Mouse (Mus musculus) cerebellum, postnatal 4 days (tissue): ENCODE data around the gene Ppp1r9a.

Experiments
- DNase-seq, 2 experiments: peaks; one replicate each; pipeline ENCODE4 v3.0.0; 2022; ENCODE audit warnings: low spot score in 2 of 2, mixed read lengths in 1 of 2

Gene Ppp1r9a

DNA sequence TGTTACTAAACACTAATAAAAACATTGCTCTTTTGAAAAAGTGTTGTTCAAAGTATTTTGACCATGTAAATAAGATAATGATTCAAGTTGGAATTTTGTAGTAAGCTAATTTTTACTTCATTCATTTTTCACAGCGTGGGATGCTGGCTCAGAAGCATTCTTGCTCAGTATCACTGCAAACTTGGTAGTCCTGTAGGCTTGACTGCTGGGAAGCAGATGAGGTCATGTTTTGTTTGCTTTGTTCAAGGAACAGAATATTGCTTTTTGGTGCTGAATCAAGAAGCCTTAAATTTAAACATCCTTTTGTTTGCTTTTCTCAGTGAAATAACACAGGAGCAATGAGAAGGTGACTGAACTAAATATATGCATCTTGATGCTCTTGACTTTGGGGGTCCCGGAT is 136.6 kb downstream of the Ppp1r9a start:
- no peak for DNase-seq

DNA sequence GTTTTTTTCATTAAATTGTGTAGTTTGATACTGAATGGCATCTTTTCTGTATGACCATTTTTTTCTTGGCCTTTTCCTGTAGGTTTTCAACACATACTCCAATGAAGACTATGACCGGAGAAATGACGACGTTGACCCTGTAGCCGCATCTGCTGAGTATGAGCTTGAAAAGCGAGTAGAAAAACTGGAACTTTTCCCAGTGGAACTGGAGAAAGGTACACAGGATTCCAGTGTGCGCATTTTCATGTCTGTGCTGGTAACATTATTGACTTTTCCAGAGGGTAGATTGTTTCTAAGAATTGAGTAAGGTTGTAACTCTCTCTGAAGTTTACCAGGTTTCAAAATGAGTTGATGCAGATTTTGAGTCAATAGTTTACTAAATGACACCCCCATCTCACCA is 143.1 kb downstream of the Ppp1r9a start:
- no peak for DNase-seq

DNA sequence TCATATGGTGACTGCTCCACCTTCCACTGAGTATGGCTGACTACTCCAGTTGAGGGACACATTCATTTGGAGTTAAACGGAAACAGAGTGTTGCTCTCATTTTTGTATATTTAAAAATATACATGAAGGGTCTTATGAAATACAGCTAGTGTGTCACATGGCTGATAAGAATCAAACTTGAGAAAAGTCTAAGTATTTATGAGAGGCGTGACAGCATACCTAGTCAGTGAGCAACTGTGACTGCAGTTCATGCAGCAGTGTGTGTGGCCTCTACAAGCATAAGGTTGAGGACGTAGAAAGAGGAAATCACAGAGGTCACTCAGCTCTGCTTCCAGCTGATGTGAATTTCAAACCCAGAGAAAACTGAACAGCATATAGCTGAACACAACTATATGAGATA is 145.3 kb downstream of the Ppp1r9a start:
- DNase-seq = no peak

DNA sequence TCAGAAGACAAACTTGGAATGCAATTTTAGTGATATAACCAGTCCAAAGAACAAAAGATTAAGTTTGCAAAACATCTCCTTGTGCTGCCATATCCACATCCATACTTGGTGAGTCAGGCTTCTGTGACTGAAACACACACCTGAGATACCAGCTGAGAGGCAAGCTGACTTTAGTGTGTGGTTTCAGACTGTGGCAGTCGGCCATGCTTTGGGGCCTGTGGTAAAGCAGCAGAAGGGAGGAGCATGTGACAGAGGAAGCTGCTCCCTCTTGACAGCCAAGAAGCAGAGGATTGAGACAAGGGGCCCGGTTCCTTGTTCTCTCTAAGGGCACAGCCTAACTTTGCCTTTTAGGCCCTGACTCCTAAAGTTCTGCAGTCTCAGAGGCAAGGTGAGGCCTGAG is 149.6 kb downstream of the Ppp1r9a start:
- no peak for DNase-seq

DNA sequence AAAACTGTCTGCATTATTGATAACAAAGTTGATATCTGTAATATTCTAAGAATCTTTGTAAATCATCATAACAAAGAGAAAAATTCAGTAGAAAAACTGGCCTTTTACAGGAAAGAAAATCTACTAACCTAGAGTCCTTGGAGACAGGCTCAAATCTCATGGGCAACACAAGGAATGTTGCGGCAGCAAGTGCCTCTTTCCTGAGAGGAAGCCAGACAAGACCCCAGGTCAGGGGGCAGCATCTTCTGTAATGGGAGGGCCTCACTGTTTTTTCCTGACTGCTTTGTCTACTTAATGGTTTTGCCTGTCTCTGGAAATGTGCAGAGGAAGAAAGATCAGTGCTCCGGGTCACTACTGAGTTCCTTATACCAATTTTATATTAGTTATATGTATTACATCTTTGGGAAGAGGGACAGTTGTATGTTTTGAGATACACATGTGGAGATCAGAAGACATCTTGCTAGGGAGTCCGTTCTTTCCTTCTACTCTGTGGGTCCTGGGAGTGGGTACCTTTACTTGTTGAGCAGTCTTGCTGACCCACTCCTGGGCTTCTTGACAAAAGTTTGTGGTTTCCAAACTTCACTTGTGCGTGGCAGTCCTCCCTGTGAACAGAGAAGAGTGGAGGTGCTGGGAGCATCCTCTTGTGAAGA is 151.9 kb downstream of the Ppp1r9a start:
- DNase-seq = no peak

DNA sequence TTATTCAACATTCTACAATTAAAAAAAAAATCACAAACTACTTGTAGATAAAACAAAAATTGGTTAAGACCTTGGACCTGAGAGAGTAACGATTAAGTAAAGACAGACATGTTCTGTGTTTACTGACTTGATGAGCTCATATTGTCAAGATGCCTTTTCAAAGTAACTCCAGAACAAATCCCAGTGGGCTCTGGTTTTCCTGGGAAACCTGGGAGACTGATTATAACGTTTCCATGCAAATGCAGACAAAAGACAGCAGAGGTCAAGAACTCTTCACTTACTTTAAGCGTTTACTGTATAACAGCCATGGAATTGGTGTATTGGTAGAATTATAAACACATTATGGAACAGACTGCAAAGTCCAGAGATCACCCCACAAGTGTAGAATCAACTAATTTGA is 172.0 kb downstream of the Ppp1r9a start:
- DNase-seq = no peak

DNA sequence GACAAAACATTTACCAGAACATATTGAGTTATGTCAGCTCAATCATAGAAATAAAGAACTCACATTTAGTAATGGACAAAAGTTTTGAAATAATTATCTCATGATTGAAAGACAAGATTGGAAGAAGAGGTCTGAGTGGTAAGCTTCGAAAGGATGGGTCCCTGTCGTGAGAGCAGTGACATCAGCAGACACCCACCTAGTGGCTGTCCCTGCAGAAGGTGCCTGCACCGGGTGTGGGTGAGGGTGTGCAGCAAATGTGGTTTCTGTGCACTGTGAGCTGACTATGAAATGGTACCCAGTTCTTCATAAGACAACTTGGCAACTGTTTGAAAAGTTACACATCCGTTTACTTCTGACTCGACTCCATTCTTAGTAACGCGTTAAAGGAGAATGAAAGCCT is 173.0 kb downstream of the Ppp1r9a start:
- no peak for DNase-seq

DNA sequence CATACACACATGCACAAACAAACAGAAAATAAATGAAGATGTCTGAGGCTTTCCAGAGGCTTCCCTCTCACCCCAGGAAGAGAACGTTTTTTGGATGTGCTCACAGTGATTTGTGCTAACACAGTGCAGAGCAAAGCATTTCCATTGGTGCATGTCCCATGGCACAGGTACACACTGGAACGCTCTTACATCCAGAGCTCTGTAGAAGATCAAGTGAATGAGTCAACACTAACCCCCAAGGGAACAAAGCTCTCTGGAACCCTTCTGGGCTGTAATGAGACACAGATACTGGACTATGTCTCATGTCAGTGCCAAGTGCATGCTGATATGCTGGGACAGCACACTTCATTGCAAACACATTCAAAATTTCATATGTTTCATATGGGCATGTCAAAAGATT is 175.3 kb downstream of the Ppp1r9a start:
- no peak for DNase-seq

DNA sequence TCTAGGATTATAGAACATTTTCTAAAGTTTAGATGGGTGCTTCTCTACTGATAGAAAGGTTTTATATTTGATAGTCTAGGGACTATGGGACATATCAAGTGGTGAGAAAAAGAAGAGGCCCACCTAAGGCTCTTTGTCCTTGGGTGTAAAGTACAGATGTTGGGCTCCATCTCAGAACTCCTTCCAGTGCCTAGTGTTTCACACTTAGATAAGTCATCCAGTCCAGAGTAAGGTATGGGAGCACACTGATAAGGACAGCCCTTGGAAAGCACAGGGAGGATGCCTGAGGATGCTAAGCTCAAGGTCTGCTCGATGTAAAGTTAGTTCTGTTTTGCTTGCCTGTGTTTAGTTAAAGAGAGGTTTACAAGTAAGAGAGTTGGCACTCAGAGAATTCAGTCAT is 176.4 kb downstream of the Ppp1r9a start:
- no peak for DNase-seq

DNA sequence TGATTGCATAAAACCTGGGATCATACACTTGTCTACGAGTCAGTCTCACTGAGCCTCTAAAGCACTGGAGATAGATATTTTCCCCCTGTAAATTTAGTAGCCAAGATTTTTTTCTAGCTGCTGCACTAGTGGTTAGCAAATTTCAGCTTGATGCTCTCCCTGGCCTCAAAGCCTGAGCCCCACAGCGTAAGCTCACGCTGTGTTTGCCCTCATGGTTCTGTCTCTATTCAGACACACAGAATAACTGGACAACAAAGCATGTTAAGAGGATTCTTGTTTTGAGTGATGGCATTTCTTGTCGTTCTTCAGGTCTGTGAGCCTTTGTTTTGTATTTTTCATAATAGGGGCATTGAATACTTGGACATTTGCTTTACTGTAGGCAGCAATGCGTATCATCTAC is 177.4 kb downstream of the Ppp1r9a start:
- DNase-seq = no peak

DNA sequence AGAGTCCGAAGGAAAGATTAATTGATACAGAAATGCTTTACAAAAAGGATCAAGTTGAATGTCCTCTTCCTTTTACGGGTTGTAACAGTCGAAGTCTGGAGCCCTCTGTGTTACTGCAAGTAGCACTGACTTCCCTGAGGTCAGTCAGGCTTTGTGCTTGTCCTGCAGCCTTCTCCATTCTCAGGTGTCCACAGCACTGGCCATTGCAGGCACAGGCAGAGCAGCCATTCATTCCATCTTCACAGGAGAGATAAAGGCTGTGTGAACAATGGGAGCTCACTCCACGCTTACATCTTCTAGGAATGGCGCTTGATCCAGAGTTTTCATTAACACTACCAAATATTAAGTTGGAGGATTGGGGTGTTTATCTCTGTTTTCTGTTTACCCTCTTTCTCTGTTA is 177.8 kb downstream of the Ppp1r9a start:
- DNase-seq = no peak

DNA sequence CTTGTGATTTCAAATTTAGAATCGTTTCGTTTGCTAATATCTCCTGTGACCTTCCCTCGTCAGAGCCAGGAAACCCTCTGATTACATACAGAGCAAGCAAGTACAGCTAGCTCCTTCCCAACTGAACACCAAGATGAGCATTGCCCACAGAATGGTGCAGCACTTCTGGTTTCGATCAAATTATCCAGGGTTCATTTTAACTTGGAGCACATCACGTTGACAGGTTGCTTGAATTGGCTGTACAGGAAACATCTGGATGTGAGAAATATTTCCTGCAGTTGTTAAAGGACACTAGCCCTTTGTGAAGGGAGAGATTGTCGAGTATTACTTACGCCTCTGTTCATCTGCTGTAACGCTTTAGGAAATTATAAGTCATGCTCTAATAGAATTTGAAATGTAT is 178.4 kb downstream of the Ppp1r9a start:
- no peak for DNase-seq

DNA sequence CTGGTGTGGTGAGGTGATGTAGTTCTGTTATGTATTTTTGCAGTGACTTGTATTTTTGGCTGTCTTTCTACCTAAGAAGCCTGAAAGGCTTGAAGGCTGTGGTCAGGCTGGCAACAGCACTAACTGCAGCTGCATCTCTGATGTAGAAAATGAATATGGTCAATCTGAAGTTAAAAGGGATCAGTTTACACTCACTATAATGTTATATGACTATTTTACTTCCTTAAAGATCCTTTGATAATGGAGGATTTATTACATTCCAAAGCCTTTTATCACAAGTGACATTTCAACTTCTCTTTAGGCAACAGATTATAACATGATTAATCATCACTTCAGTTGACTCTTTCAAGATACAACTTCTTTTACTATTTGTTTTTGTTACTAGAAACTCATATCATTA is 179.4 kb downstream of the Ppp1r9a start:
- no peak for DNase-seq

DNA sequence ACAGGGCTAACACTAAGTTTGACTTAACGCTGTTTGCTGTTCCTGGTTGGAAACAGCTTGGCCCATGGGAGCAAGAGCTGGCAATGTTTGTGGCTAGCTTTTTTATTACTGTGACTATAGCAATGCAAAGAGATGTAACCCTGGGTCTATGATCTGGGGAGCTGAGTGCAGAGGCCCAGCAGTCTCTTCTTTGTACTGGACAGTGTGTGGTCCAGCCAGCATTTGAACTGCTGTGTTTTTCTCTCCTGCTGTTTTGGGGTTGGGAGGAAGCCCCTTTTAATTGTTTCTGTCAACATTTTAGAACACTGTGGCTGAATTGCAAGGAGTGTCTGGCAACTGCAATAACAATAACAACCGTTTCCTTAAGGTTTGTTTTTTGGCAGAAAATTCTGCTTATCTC is 180.0 kb downstream of the Ppp1r9a start:
- no peak for DNase-seq

DNA sequence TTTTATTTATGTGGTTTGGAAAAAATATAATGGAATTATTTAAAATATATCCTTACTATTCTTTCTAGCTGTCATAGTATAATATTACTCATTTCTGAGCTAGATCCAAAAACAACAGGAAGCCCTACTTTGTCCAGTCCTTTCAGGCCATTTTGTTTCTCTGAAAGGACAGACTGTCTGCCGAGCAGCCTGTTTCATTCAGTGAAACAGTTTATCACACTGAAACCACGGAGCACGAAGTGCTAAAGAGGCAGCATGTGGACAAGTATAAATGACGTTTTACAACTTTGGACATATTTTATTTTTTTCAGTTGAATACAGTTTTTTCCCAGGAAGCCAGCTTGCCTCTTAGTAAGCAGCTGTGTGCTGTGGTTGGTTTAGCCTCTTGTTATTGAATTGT is 181.2 kb downstream of the Ppp1r9a start:
- no peak for DNase-seq

DNA sequence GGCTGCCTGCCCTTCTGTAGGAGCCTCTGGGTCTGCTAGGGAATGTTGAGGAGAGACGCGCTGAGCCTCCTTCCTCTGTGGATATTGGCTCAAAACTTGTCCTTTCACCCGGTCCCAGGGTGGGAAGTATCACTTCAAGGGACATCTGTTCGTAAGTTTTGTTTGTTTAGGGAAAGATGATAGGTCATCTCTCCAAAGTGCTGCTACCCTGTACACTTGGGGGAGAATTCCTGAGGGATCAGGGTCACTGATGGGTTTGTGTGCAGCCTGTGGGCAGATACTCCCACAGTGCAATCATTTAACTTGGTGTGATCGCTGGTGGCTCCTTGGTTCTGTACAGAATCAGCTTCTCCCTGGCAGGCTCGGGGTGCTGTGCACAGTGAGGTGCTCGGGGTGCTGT is 189.2 kb downstream of the Ppp1r9a start:
- DNase-seq = no peak

DNA sequence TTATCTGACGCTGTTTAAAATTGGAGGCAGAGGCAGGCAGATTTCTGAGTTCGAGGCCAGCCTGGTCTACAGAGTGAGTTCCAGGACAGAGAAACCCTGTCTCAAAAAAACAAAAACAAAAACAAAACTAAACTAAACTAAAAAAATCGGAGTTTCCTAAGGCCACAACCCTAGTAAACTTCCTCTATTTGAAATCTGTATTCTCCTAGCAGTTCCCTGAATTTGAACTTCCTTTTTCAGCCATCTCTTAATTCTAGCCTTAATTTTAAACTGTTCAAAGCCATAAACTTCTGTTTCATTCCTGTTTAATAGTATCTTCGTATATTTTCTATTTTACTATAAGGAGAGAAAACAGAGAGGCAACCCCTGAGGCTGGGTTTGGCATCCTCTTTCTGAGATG is 190.1 kb downstream of the Ppp1r9a start:
- no peak for DNase-seq

DNA sequence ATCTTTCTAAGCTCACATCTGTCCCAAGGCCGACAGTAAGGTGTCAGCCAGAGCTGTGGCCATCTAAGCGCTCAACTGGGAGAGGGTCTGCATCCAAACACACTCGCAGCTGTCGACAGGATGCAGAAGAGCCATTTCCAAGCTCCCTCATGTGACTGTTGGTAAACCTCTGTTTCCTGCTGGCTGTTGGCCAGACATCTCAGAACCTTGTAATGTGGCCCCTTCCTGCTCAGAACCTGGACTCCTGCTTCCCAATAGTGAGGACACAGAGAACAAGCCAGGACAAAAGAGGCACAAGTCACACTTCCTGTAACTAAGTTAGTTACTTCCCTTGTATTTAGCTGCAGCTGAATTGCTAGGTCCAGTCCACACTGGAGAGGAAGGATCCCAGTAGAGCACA is 190.8 kb downstream of the Ppp1r9a start:
- no peak for DNase-seq

DNA sequence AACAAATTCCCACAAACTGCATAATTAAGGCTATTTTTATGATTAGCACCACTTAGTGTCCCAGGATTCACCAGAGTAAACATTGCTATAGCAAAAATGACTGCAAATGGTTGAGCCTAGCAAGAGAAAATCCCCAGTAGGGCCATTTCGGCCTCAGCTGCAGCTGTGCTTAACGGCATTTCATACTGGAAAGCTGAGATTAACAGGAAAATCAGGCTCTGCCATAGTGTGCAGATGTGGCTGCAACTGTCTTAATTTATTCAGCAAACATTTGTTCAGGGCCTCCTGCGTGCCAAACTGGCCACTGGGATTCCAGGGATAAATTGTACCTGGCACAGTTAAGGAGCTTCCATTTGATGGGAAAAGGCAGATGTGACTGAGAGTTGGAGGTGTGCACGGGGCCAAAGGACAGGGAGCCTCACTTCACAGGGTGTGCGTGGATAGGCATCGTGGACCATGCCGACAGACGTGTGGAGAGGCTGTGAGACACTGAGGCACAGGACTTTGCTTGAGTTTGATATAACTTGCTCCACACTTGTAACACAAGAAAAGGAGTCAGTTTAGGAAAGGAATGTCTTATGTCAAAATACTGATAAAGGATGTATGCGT is 192.8 kb downstream of the Ppp1r9a start:
- no peak for DNase-seq

DNA sequence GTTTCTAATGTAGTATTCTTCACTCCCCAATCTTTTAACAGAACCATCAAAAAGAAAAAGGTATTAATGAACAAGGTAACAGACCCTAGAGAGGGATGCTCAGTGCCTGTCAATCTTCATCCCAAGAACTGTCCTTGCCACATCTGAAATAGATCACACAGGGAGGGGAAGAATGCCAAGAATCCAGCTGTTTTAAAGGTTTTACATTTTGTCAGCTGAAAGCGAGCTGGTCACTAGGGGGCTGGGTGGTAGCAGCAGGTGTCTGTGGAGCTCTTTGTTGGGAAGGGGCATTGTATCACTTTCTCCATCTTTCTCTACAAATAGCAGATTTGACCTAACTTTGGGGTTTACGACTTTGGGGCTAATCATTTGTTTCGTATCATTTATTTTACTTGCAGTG is 194.6 kb downstream of the Ppp1r9a start:
- no peak for DNase-seq

DNA sequence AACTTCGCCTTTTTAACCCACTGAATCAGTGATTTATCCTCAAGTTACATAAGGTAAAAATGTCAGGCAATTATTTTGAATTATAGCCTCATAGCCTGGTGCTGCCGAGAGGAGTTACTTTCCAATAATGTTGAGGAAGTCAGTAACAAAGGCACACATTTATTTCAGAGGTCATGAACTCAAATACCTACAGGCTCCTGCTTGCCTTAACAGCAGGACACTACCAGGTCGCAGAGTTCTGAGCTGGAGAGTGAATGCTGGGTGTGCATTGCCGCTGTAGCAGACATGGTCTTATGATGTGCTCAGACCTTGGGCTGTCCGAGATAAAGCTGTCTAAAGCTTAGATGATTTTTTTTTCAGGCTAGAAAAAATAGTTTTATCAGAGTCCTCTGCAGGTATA is 196.6 kb downstream of the Ppp1r9a start:
- DNase-seq = no peak

DNA sequence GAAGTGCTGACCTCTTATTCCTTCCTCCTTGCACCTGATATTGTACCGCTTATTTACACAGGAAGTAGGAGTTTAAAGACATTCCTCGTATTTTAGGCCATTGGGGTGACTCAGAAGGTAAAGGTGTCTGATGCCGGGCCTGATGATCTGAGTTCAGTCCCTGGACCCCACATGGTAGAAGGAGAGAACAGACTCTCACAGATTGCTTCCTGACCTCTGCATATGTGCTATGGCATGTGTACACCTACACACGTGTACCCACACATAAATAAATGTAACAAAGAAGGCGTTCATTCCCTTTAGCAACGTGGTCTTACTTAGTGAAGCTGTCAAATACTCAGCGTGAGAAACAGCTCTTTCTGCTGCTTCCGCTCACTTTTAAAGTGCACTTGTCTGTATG is 197.1 kb downstream of the Ppp1r9a start:
- DNase-seq = no peak

DNA sequence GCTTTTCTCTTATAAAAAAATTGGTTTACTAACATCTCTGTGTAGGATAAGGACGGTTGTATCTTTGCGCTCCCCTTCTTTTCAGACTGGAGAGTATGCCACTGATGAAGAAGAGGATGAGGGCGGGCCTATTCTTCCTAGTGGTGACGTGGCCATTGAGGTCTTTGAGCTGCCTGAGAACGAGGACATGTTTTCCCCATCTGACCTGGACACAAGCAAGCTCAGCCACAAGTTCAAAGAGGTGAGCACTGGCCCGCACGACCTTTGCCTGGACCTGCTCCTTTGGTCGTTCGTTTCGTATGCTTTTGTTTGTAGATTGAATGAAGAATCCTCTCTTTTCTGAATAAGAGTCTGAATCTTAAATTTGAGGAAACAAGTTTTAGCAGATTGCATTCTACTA is 197.6 kb downstream of the Ppp1r9a start:
- no peak for DNase-seq

DNA sequence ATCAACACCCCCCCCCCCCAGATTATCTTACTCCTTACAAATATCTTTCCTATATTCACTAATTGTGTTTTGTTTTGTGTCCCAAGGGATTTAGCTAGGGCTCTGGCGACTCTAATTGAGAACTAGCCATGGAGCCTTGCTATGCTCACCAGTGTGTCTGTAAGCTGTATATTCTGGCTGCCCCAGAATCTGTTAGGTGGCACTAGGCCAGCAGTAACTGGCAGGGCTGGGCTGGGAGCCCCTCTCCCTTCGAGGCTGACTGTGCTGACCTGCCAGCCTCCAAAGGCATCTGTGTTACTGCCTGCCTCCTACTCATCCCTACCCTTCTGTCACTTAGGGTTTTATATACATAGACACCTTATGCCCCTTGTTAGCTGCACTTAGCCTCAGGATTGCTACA is 200.0 kb downstream of the Ppp1r9a start:
- DNase-seq = peak in 1 of 2 experiments; percentile 61
